Mouse (Mus musculus) CD8-positive naive resting alpha-beta T cell, adult 2 months (primary cell): Measurements from ENCODE around the gene Strap.
A peak's percentile ranks its signal among the peaks of the same experiment; 100 is the strongest.
"Not testable (repeated sequence)": the region's sequence is repeated elsewhere in the genome, so short reads cannot be mapped to it uniquely, and the experiment has no call there.

Experiments
- DNase-seq, 2 experiments: peaks; one replicate each; pipeline ENCODE4 v3.0.0; 2022; ENCODE audit warnings: low read depth in 2 of 2, low spot score in 2 of 2

The Strap gene

DNA sequence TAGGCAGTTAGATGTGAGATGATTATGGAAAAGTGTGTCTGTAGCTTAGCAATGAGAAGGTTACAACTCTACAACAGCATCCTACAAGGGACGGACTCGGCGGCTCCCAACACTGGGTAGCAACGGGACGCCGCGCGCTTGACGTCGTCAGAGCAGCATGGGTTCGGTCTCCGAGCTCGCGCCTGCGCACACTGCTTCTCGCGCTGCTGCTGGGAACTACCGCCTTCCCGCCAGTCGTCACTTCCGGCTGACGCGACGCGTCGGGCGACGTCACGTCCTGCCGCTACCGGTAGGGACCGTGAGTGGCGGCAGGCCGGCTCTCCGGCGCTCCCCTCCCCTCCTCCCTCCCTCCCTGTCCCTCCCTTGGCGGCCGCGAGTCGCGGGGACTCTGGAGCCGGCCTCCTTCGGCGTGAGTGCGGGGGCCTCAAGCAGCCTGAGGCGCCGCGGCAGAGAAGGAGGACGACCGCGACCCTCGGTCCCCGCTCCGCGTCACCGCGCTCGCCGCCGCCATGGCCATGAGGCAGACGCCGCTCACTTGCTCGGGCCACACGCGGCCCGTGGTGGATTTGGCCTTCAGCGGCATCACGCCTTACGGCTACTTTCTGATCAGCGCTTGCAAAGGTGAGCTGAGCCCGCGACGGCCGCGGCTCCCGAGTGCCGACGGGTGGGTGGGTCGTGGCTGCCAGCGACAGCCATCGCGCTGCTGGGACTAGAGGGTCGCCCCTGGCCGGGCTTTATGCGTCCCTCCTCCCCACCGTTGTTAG is at the start of gene Strap:
Strap (plus strand) TSS at position 233 of the 764 bp plus-strand sequence.
- peak; percentile 88 for DNase-seq

- DNase-seq, result no peak
These were observed 47.2 kb upstream of the Strap start for GRCm38 (mm10) chr6:137687667-137688066.

DNA sequence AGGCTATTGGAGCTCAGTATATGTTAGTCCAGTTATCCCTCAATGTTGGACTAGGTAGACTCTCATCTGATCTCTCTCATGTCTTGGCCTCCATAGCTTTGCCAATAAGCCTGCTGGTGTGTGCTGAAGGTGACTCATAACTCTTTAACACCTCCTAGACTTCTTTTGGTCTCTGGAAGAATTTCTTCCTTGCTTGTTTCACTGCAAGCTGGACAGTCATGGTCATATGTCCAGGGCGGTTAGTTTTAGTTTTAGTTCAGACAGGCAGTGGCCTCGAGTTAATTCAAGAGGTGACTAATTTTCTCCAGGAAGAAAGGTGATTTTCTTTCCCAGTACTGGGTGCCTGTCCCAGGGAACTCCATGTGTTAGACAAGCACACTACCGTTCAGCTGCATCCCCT is 46.8 kb upstream of the Strap start:
- DNase-seq, result no peak

DNA sequence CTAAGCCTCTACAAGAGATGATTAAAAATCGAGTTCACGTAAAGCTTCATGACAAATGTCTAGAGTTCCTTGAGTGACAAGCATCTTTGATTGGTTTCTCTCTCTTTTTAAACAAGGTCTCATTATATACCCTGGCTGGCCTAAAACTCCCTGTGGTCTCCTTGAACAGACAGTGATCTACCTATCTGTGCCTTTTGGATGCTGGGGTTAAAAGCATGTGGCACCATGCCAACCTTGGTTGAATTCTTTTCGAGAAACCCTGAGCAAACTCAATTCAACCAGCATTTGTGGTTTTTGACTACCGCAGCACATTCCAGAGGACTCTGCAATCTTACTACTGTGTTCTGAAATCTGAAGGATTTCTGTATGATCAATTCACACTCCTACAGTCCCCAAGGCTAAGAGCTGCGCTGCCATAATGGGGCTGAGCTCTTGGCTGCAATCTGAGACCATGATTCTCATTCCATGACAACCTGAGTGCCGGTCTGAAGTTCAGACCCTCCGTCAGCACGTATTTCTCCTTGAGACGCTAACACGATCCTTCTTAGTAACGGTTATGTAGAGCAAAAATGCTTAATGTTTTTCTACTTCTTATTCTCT is 46.3 kb upstream of the Strap start:
- no peak for DNase-seq

- no peak for DNase-seq
These were observed 44.2 kb upstream of the Strap start for GRCm38 (mm10) chr6:137690550-137691119.

GRCm38 (mm10) chr6:137694310-137694709 is 40.6 kb upstream of the Strap start:
- DNase-seq, result no peak

DNA sequence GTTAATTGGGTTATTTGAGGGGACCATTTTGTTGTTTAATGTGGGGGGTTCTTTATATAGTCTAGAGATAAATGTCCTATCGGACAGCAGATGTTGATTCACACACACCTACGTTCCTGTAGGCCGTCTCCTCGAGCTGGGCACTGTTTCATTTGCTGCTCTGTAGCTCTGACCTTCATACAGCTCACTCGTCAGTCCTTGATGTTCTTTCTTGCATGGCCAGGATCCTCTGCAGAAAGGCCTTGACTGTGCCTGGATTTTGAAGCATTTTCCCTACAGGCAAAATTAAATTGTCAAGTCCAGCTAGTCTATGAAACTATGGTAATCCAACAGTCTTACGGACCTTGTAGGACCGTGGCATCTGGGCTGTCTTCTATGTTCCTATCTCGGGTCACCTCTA is 39.8 kb upstream of the Strap start:
- no peak for DNase-seq

DNA sequence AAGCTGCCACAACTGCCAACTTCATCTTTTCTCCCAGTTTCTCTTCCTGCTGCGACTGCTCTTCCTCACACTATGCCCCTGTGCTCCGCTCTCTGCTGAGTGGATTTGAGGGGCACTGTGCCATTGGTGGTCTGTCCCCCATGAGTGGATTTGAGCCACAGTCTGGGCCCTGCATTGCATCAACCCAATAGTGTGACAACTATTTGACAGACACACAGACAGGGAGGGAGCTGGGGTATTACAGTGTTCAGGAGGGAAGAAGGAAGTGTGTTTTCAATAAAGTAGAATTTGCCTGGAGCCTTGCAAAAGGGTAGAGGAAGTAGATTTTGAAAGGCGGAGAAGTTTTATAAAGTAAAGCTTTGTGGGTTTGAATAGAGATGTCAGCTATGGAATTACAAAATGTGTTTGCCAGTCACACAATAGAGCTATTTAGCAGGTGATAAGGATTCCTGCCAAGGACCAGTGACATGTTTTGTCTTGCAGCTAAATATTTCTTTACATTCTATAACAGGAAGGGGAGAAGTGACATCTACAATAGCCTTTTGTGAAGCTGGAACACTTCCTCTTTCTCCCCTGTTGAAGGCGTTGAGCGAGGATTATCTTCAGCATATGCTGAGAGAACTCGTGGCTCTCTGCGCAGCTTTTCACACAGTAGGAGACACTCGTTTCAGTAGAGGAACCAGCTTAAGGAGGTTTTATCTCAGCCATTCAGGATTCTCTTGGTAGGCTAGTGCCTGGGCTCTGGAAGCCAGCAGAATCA is 38.3 kb upstream of the Strap start:
- no peak for DNase-seq

DNA sequence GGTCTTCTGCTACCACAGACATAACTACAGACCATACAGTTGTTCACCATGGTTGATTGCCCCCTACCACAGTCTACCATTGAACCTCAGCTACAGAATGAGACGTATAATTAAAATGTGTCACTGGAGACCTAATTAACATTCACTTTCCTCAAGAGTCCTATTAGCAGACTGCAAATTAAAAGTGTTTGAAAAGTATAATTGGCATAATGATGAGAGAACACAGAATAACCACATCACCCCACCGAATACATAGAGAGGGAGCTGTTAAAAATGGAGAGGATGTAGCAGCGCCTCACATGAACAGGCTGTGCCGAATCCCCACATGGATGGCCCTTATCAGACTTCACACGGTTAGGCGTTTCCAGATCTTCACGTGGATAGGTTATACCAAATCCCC is 35.4 kb upstream of the Strap start:
- no peak for DNase-seq

- no peak for DNase-seq
These were observed 32.7 kb upstream of the Strap start for GRCm38 (mm10) chr6:137702186-137702585.

DNA sequence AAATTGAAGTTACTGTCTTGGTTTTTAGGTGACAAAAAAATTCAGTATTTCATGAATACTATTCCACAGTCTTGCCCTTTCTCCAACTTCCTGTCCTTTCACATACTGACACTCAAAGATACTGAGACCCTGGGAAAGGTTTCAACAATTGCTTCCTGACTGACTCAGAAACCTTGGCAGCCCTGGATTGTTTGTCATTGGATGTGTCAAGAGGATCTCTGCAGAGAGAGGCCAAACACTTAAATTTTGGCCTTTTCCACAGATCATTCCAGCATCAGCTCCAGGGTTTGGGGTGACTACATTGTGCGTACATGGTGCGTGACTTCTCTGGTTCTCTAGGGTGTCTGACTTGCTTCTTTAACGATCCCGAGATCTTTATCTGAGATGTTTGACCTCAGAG is 32.0 kb upstream of the Strap start:
- DNase-seq, result no peak

- DNase-seq, result no peak
These were observed 31.4 kb upstream of the Strap start for GRCm38 (mm10) chr6:137703431-137703830.

DNA sequence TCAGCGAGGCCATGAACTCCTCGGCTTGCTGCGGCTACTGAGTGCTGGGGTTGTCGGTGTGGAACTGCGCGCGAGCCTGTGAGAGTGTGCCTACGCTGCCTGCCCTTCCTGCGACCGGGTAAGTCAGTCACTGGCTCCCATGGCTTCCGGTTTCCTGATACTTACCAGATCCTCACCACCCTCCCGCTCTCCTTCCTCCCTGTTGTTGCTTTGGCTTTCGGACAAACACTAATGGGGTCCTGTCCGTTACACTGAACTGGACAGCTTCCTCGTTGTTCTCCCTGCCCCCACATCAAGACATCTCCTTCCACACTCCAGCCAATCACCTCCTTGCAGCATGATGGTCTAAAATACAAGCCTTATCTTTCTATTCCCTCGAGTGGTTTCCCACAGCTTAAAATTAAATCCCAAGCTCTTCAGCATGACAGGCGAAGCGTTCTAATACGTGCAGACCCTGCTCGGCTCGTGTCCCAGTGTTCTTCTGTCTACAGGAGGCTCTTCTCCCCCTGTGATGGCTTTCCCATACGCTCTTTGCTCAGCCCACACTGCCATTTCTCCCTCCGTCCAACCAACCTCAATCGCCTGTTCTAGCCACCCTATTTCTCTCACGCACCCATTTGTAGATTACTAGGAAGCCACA is 30.5 kb upstream of the Strap start:
- DNase-seq, result no peak

DNA sequence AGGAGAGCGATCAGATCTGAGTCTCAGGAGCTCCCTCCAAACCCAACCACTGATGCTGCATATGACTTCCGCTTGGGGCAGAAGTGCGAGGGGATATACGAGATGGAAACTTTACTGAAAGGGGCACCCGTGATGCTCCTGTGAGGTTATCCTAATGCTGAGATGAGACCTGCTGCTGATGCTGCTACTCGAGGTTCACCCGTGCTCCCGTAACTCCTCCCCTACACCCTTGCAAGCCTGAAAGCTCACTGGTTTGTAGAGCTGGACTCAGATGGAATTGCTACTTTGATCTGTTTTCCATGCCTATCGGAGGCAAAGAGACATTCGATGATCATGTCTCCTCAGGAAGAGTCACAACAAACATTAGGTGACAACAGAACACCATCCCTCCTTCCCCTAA is 28.7 kb upstream of the Strap start:
- DNase-seq, result no peak

DNA sequence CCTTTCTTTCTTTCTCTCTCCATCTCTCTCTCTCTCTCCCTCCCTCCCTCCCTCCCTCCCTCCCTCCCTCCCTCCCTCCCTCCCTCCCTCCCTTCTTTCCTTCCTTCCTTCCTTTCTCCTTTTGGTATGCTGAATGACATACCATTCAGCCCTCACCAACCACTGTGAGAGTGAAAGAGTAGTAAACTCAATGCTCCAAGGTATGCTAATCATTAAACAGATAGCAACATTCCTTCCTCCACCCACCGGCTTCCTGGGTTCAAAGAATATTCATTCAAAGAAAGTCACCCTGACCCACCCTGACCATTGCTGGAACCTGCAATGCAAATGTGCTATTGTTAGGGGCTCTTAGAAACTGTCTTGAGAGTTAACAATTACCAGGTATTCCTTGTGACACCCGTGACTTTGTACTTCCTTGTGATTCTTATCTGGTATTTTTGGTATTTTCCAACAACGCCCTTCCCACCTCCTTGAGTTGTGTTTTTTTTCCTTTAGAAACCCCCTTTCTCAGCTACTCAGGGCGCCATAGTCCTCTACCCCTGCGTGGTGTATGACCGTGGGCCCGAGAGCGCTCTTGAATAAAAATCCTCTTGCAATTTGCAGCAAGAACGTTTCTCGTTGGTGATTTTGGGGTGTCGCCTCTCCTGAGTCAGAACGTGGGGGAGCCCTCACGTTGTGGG is 26.0 kb upstream of the Strap start:
- DNase-seq, result not testable (repeated sequence)

DNA sequence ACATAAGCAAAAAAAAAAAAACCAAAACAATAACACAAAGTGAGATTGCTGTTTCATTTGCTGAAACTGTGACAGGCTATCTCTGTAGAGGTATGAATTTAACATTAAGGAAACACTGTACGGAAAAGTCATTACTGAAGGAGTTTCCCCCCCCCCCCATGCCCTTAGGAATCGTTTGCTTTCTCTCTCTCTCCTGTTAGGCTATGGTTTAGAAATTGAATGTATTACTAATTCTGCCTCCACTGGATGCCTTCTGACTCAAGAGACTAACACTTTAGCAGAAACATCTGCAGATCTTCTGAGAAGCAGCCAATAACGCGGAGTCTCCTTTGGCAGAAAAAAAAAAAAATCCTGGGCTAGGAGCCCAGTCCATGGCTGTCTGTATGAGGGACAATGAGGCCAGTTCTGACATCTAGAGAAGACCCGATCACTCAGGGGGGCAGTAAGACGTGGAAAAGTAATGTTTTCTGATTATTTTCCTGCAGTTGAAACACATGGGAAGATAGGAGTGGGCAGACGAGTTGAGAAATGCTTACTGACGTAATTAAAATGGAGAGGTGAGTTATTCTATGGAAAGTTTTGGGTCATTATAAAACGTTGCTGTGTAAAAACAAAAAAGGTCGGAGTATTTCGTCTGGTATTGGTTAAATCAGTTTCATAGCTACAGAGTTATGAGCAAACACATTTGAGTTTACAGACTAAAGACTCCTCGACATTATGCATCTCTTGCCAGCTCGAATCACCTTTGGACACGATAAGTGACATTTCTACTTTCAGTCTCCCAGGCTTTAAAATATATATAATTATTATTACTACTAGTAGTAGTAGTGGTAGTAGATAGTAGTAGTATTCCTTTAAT is 24.5 kb upstream of the Strap start:
- no peak for DNase-seq

DNA sequence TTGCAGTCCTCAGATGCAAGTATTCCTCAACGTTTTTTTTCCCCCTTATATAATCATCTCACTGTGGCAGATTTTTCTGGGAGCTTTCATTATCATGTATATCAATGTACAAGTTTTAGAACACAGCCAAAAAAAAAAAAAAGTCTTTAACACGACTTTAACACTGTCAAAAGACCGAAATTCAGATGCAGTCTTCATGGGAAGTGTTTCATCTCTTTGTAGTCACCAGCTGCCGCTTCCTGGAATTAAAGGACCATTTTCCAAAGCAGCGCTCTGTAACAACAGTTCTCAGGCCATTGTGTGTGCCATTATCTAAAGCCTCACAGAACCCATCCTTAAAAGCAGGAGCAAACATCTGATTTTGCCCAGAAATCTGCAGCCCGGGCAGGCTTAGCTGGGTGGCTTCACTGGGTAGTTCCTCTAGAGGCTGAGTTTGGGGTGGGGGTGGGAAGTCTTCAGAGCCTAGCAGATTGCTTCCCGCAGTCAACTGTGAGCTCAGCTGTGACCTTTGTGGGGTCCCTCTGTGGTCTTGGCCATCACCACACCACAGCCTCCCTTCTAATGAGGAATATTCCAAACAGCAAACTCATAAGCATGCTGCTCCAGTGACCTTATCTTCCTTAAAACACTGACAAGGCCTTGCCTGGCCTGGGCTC is 22.1 kb upstream of the Strap start:
- no peak for DNase-seq

- DNase-seq, result no peak
These were observed 21.6 kb upstream of the Strap start for GRCm38 (mm10) chr6:137713310-137713664.

DNA sequence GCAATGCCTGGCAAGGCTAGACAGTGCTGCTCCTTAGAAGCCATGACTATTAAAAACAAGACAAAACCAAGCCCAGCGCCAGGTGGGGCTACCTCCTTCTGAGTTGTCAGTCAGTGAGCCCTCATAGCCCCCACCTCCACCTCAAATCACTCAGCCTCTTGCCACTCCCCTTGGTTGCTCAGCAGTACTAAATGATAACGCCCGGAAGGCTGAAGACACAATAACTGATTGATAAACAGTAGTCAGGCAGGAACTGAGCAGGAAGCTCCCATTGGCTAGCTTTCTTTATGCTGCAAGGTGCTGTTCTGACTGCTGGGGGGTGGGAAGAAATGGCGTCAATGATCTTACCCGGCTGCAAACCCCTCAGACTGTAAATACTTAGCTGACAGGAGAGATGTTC is 18.1 kb upstream of the Strap start:
- no peak for DNase-seq
